Mouse (Mus musculus): ENCODE data around the gene Rsad2. TPM values are rescaled to one million over a fixed set of nuclear protein-coding genes. Genes with fewer than 3 reads are reported as not detected.
A peak's percentile ranks its signal among the peaks of the same experiment; 100 is the strongest.
"Not testable (repeated sequence)": the region's sequence is repeated elsewhere in the genome, so short reads cannot be mapped to it uniquely, and the experiment has no call there.

The Rsad2 gene
- polyA plus RNA-seq (2015; fragmentation: Nextera tagmentation; extraction: Ambion mirVana) = 0.32 and 1.6 TPM in 2 replicates

DNA sequence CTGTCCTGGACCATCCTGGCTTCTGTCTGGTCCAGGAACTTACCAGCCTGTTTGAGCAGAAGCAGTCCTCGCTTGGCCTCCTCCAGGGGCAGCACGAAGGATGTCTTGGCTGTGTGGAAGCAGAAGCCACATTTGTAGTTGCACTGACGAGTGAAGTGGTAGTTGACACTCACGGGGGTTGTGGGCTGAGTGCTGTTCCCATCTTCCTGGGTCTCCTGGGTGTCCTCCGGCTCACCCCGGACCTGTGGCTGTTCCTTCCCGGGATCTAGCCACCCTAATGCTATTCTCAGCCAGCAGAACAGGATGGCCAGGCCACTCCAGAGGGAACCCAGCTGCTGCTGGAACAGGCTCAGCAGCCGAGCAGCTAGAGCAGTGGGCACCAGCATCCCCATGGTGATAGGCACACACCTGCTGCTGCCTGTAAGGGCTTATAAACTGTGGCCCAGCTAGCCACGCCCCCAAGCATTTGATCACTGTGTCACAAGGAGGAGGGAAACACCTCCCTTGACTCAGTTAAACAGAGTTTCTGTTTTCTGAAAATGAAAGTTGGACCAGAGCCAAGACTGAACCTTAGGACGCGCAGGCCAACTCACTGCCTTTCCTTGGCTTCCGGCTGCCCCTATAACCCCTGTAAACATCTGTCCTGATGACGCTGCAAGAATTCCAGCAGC, at the start of gene Rsad2:
TSS of gene Rsad2 (minus strand) at position 425 of the 671 bp plus-strand sequence.
- Histone ChIP-seq H3K9ac (replicated peaks) (no peak within 1 kb of the TSS), H3K4me2 (peak within 1 kb of the TSS; percentile 19; the same call in 1 of the 2 replicates)
- 43% methylated on average over 13 of the region's 13 CpGs for WGBS

DNA sequence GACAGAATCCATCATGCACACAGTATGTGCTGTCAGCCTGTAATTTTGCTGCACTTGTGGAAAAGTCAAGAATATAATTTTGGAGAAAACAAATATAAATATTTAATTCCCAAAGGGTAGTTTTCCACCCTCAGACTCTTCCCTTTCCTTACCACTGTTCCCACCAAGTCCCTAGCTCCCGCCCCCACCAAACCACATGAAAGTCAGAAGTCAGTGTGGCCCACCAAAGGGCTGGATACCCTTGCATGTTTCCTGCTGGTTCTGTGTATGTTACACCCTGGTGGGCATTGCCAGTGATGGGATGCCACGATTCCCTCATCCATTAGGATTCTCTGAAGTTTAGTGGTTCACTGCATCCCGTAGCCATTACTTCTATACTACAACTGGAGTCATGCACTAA, 44.8 kb upstream of the Rsad2 start:
- H3K4me3 ChIP-seq (replicated peaks) = no peak overlapping the region
- ATAC-seq (ENCODE audit: low FRiP score) = no peak
- WGBS = 86% methylated on average over 3 of the region's 3 CpGs

More for the DNA sequence above, at the start of gene Rsad2:
- H3K27me3 ChIP-seq (replicated peaks) = no peaks in the 10 kb centered on the region
- no peaks in the 10 kb centered on the region for H3K36me3 ChIP-seq
- peaks cover 11% of the 10 kb centered on the region for H3K4me1 ChIP-seq
- H3K27ac ChIP-seq (replicated peaks) = no peak within 1 kb of the TSS
- no peak within 1 kb of the TSS for H3K4me3 ChIP-seq (replicated peaks)
- ATAC-seq (ENCODE audit: low FRiP score) = no peak
- no peaks in the 10 kb centered on the region for H3K9me3 ChIP-seq (replicated peaks)

DNA sequence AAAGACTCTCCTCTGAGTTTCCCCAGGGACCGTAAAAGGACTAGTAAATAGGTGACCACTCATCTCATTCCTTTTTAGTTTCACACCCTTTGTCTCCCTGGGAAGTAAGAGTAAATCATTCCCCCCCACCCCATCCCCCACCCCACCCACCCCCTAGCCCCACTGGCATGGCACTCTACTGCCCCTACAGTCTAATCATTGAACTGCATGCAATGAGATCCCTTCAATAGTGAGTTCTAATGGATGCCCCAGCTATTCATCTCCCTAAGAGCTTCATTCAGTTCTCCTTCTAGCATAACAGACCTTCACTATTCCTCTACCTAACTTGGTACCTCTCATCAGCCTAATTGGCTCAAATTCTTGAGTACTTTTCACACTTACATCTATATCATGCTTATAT, 33.7 kb upstream of the Rsad2 start:
- ATAC-seq (ENCODE audit: low FRiP score) = no peak
- Histone ChIP-seq H3K4me2 (no peak overlapping the region), H3K9ac (replicated peaks) (no peak overlapping the region), H3K27me3 (replicated peaks) (no peaks in the 10 kb centered on the region), H3K9me3 (replicated peaks) (no peaks in the 10 kb centered on the region), H3K36me3 (no peaks in the 10 kb centered on the region), H3K27ac (replicated peaks) (no peak overlapping the region), H3K4me3 (replicated peaks) (no peak overlapping the region), H3K4me1 (peaks cover 13% of the 10 kb centered on the region)
- 34% methylated on average over 1 of the region's 1 CpGs for WGBS

More for the DNA sequence above, 44.8 kb upstream of the Rsad2 start:
- no peaks in the 10 kb centered on the region for H3K4me1 ChIP-seq
- H3K9ac ChIP-seq (replicated peaks) = no peak overlapping the region
- H3K27ac ChIP-seq (replicated peaks) = no peak overlapping the region
- no peaks in the 10 kb centered on the region for H3K27me3 ChIP-seq (replicated peaks)
- no peak overlapping the region for H3K4me2 ChIP-seq
- H3K36me3 ChIP-seq = no peaks in the 10 kb centered on the region
- no peaks in the 10 kb centered on the region for H3K9me3 ChIP-seq (replicated peaks)

- peak; percentile 8; the same call in 1 of the 2 replicates for ATAC-seq (ENCODE audit: low FRiP score)
- Histone ChIP-seq H3K27ac (replicated peaks) (0 out of 2 replicates have a peak overlapping the region, but pooled peaks have one; percentile 25), H3K36me3 (no peaks in the 10 kb centered on the region), H3K4me2 (no peak overlapping the region), H3K27me3 (replicated peaks) (no peaks in the 10 kb centered on the region), H3K9ac (replicated peaks) (no peak overlapping the region), H3K4me3 (replicated peaks) (no peak overlapping the region), H3K9me3 (replicated peaks) (no peaks in the 10 kb centered on the region), H3K4me1 (peaks cover 13% of the 10 kb centered on the region)
- WGBS = 31% methylated on average over 5 of the region's 5 CpGs
These were observed 32.5 kb upstream of the Rsad2 start for GRCm38 (mm10) chr12:26488617-26489274.

DNA sequence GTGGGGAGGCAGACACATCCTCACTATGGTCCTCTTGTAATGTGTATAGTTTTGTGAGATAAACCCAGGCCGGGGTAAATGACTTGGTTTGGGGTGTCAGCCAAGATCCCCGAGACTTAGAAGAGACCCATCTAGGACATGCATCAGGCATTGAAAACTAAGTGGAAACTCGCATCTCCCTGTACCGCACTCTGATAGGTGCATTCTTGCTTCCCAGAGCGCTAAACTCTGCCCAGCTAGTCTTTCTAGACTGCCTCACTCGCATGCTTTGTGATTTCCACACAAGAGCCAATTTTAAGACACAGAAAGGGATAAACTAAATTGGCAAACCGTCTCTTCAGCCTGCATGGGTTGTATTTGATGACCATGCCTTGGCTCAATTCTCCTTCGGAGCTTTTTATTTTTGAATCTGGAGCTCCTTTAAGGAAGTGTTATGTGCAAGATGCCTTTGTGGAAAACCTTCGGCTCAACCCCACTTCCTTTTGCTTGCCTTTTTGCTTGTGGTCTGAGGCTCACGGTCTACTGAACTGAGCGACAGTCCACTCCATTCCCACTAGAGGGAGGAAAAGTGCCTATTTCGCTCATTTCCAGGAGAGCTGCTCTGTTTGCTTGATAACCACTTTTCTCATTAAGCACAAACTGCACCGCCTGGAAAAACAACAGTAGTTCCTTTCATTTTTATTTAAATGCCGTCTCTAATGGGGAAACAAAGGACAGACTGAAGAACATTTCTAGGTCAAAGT, 31.8 kb upstream of the Rsad2 start:
- H3K9ac ChIP-seq (replicated peaks) = no peak overlapping the region
- H3K4me2 ChIP-seq = 0 out of 2 replicates have a peak overlapping the region, but pooled peaks have one; percentile 13
- no peak overlapping the region for H3K4me3 ChIP-seq (replicated peaks)
- H3K4me1 ChIP-seq = peaks cover 13% of the 10 kb centered on the region
- 36% methylated on average over 14 of the region's 14 CpGs for WGBS
- peak; percentile 86 for ATAC-seq (ENCODE audit: low FRiP score)
- H3K36me3 ChIP-seq = no peaks in the 10 kb centered on the region
- no peaks in the 10 kb centered on the region for H3K9me3 ChIP-seq (replicated peaks)
- no peaks in the 10 kb centered on the region for H3K27me3 ChIP-seq (replicated peaks)
- H3K27ac ChIP-seq (replicated peaks) = peak overlapping the region; percentile 65; the same call in 1 of the 2 replicates

DNA sequence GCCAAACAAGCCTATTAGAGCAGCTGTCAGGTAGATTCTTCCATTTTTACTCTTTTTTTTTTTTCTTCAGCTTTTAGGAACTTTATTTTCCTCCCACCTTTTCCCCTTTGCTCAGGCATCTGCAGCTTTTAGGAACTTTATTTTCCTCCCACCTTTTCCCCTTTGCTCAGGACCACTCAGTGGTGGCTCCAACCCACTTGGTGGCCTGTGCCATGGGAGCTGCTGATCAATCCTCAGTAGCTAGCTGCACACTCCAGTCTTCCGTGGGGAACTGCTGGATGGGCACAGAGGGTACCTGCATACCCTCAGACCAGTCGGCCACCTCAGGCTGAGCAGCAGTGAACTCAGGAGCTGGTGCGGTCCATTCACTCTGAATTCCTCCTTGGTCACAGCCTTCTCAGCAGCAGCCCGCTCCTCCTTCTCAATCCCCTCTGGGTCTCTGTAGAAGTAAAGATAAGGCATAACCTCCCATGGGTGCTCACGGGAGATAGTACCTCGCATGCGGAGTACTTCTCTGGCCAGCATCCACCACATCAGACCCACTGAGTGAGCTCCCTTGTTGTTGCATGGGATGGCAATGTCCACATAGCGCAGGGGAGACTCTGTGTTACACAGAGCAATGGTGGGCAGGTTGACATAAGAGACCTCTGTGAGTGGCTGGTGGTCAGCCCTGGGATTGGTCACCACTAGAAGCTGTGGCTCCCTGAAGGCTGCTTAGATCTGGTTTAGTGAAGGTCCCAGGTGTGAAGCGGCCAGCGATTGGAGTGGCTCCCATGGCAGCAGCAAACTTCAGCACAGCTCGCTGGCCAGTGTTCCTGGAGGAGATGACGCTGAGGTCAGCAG, 29.7 kb upstream of the Rsad2 start:
- H3K27ac ChIP-seq (replicated peaks); H3K4me3 ChIP-seq (replicated peaks); H3K9me3 ChIP-seq (replicated peaks); H3K4me2 ChIP-seq; H3K36me3 ChIP-seq; H3K27me3 ChIP-seq (replicated peaks); H3K9ac ChIP-seq (replicated peaks); ATAC-seq (ENCODE audit: low FRiP score): not testable (repeated sequence)
- H3K4me1 ChIP-seq = peaks cover 13% of the 10 kb centered on the region
- 95% methylated on average over 12 of the region's 12 CpGs for WGBS

DNA sequence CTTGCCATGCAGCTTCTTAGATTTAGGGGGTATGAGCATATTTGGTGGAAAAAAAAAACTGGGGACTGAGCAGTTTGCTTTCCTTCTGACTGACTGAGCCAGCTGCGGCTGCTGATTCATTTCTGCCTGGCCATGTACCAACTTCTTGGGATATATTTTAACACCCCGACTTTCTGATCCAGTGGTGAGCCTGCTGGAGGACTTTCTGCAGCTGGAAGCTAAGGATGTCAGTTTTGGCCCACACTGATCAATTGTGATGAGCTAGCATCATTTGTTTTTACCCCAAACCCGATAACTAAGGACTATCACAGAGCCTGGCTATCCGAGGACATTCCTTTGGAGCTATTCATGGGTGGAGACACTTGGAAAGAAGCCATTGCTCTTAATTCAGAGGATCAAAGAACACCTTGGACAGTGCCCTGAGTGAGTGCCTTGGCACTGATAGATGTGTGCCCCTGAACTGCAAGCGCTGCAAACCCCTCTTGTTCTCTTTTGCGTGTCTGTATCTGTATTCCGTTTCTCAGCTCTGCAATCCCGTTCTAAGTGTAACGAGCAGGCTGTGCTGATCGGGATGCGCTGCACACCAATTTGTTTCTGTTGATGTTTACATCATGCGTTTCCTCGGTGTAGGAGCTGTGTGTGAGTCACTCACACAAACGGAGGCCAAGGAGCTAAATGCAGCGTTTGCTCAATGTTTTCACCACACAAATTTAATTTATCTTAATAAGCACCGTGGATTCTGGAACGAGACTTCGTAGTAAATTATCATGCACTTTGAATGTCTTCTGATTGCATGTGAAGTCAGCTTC, 22.1 kb upstream of the Rsad2 start:
- Histone ChIP-seq H3K27me3 (replicated peaks) (no peaks in the 10 kb centered on the region), H3K36me3 (0 out of 2 replicates have a peak, but pooled peaks cover 3% of the 10 kb centered on the region), H3K4me3 (replicated peaks) (no peak overlapping the region), H3K4me2 (no peak overlapping the region), H3K4me1 (no peaks in the 10 kb centered on the region), H3K27ac (replicated peaks) (no peak overlapping the region), H3K9ac (replicated peaks) (no peak overlapping the region), H3K9me3 (replicated peaks) (no peaks in the 10 kb centered on the region)
- no peak for ATAC-seq (ENCODE audit: low FRiP score)
- WGBS = 85% methylated on average over 18 of the region's 18 CpGs

DNA sequence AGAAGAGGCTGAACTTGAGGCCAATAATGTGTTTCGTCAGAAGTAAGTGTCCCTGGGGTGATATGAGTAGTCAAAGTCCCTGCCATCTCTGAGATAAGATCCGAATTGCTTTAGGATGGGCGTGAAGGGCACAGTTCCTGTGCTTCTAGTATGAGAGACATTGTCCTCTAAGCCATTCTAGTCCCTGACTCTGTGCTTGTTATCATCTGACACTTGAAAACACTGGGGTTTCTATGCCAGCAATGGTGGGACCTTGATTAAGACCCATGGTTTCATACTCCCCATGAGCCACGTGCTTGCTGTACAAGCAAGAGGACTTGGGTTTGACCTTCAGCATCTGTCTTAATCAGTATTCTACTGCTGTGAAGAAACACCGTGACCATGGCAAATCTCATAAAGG, 20.9 kb upstream of the Rsad2 start:
- Histone ChIP-seq H3K4me2 (no peak overlapping the region), H3K27ac (replicated peaks) (no peak overlapping the region), H3K9ac (replicated peaks) (no peak overlapping the region), H3K27me3 (replicated peaks) (no peaks in the 10 kb centered on the region), H3K36me3 (0 out of 2 replicates have a peak, but pooled peaks cover 3% of the 10 kb centered on the region), H3K4me3 (replicated peaks) (no peak overlapping the region), H3K9me3 (replicated peaks) (no peaks in the 10 kb centered on the region), H3K4me1 (no peaks in the 10 kb centered on the region)
- WGBS = 74% methylated on average over 5 of the region's 5 CpGs
- no peak for ATAC-seq (ENCODE audit: low FRiP score)

DNA sequence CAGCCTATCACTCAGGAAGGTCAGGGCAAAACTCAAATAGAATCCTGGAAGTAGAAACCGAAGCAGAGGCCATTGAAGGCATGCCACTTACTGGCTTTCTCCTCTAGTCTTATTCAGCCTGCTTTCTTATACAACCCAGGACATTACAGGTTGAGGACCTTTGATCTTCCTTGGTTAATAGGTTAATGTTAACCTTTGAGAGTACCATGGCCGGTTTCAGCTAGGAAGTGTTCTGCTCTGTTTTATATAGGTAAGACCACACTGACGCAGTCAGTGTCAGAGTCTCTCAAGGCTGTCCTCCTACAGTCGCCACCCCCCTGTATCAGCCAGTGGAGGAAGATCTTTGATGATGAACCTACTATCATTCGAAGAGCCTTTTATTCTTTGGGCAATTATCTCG, 17.5 kb upstream of the Rsad2 start:
- Histone ChIP-seq H3K27ac (replicated peaks) (no peak overlapping the region), H3K9ac (replicated peaks) (no peak overlapping the region), H3K27me3 (replicated peaks) (no peaks in the 10 kb centered on the region), H3K4me2 (no peak overlapping the region), H3K9me3 (replicated peaks) (no peaks in the 10 kb centered on the region), H3K36me3 (0 out of 2 replicates have a peak, but pooled peaks cover 3% of the 10 kb centered on the region), H3K4me3 (replicated peaks) (no peak overlapping the region), H3K4me1 (peaks cover 18% of the 10 kb centered on the region)
- no peak for ATAC-seq (ENCODE audit: low FRiP score)
- 91% methylated on average over 6 of the region's 6 CpGs for WGBS

- ATAC-seq (ENCODE audit: low FRiP score) = no peak
- no peak overlapping the region for H3K27ac ChIP-seq (replicated peaks)
- H3K4me1 ChIP-seq = peaks cover 21% of the 10 kb centered on the region
These were observed 16.7 kb upstream of the Rsad2 start for GRCm38 (mm10) chr12:26472770-26473481.

More at GRCm38 (mm10) chr12:26472770-26473481, 16.7 kb upstream of the Rsad2 start:
- Histone ChIP-seq H3K9me3 (replicated peaks) (no peaks in the 10 kb centered on the region), H3K9ac (replicated peaks) (no peak overlapping the region), H3K4me2 (no peak overlapping the region), H3K36me3 (no peaks in the 10 kb centered on the region), H3K27me3 (replicated peaks) (no peaks in the 10 kb centered on the region), H3K4me3 (replicated peaks) (no peak overlapping the region)
- 87% methylated on average over 3 of the region's 3 CpGs for WGBS

Measured in neural tube, embryonic 15.5 days (tissue).